Mouse (Mus musculus) spleen, adult 2 months (tissue): ENCODE results near the gene Fgfr2. TPM values are rescaled to one million over a fixed set of nuclear protein-coding genes. Genes with fewer than 3 reads are reported as not detected.

Experiments used
- DNase-seq, 2 experiments: peaks; one replicate each; pipeline versions ENCODE4 v3.0.0 to v3.0.0-alpha.2; 2012 to 2021; ENCODE audit warnings: low spot score in 2 of 2, low read depth in 1 of 2
- H3K27ac ChIP-seq: fragments of 200-500 bp; 2 replicates; pipeline ENCODE4 v1.5.1; 2012; ENCODE audit warnings: low read length, inconsistent platforms; ENCODE audit not compliant: insufficient read depth
- H3K27me3 ChIP-seq: fragments of 200-500 bp; 2 replicates; pipeline ENCODE4 v1.6.1; 2012; ENCODE audit warnings: mild to moderate bottlenecking, moderate library complexity, low read length, inconsistent platforms; ENCODE audit not compliant: control insufficient read depth, insufficient read depth
- H3K36me3 ChIP-seq: fragments of 200-500 bp; 2 replicates; pipeline ENCODE4 v1.6.1; 2012; ENCODE audit warnings: mild to moderate bottlenecking, low read length, inconsistent platforms; ENCODE audit not compliant: control insufficient read depth, insufficient read depth
- H3K4me1 ChIP-seq: fragments of 200-500 bp; 2 replicates; pipeline ENCODE4 v1.6.1; 2011; ENCODE audit warnings: inconsistent platforms; ENCODE audit not compliant: control insufficient read depth, insufficient read depth, insufficient read length
- H3K4me3 ChIP-seq: fragments of 200-500 bp; 2 replicates; pipeline ENCODE4 v1.5.1; 2011; ENCODE audit warnings: mild to moderate bottlenecking, inconsistent platforms; ENCODE audit not compliant: insufficient read depth, insufficient read length; ENCODE audit errors: extremely low read depth
- CTCF ChIP-seq: fragments of 200-500 bp; IDR thresholded peaks from 2 replicates; pipeline ENCODE4 v1.5.1; 2011; ENCODE audit warnings: mild to moderate bottlenecking, inconsistent platforms; ENCODE audit not compliant: insufficient read depth, insufficient read length, insufficient replicate concordance; ENCODE audit errors: extremely low read depth
- POLR2A ChIP-seq: fragments of 200-500 bp; IDR thresholded peaks from 2 replicates; pipeline ENCODE4 v1.6.1; 2011; ENCODE audit warnings: low read depth, low read length, inconsistent platforms
- WGBS: fragments of 180-500 bp; shearing (Covaris S2); methylation state at CpG from one replicate; pipeline ENCODE4 v1.1.7; 2018; 5-methylcytosine and 5-hydroxymethylcytosine counted together
- polyA plus RNA-seq: library from polyadenylated mRNA; depleted of rRNA; stranded (reverse); fragments of >200 nt; gene quantifications from 2 replicates; pipeline ENCODE4 v1.2.3, GENCODE M21; 2012

Fgfr2 gene
- polyA plus RNA-seq, 1 experiment = 1.6 TPM

DNA sequence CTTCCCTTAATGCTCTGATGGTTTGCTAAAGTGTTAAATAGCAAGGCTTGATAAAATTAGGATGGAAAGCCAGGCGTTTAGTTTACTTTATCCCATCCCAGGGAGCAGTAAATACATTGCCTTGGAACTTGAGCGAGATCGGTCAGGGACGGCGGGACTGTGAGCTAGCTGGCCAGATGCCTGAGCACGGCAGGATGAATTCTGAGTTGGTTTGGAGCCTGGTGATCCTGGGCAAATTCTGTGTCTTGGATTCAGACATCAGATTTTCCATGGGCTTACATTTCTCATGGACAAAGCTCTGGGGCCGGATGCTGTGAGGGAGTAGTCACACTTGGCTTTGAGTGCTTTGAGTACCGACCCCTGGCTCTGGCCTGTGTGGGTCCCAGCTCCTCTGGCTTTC is 2182.4 kb downstream of the Fgfr2 start:
- DNase-seq = no peak
- peaks cover 16% of the 10 kb centered on the region for H3K27me3 ChIP-seq
- WGBS = 91% methylated on average over 8 of the region's 8 CpGs
- no peaks in the 10 kb centered on the region for H3K36me3 ChIP-seq
- no peak overlapping the region for H3K4me3 ChIP-seq
- no peak for TF ChIP-seq CTCF
- TF ChIP-seq POLR2A = no peak
- H3K27ac ChIP-seq = no peak overlapping the region
- H3K4me1 ChIP-seq = peaks cover 9% of the 10 kb centered on the region; the same call in 1 of the 2 replicates

DNA sequence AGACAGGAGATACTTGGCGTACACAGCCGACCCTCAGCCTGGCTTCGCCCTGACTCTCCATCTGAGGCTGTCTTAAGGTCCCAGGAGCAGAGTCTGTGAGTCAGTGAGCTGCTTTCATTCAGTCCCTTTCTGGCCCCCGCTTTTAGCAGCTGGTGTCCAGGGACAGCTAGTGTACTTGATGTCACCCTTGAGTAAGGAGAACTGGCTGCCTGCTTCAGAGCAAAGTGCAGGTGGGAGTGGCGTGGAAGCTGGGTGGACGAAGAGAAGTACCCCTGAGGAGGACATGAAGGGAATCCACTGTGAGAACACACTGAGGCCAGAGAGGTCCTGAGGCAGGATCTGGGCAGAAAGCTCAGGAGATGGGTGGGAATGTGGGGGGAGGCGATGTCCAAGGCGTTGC is 2184.3 kb downstream of the Fgfr2 start:
- H3K27ac ChIP-seq = no peak overlapping the region
- H3K27me3 ChIP-seq = peaks cover 17% of the 10 kb centered on the region
- peaks cover 9% of the 10 kb centered on the region; the same call in 1 of the 2 replicates for H3K4me1 ChIP-seq
- DNase-seq = no peak
- TF ChIP-seq POLR2A (no peak), CTCF (no peak)
- no peak overlapping the region for H3K4me3 ChIP-seq
- WGBS = 89% methylated on average over 8 of the region's 8 CpGs
- no peaks in the 10 kb centered on the region for H3K36me3 ChIP-seq

DNA sequence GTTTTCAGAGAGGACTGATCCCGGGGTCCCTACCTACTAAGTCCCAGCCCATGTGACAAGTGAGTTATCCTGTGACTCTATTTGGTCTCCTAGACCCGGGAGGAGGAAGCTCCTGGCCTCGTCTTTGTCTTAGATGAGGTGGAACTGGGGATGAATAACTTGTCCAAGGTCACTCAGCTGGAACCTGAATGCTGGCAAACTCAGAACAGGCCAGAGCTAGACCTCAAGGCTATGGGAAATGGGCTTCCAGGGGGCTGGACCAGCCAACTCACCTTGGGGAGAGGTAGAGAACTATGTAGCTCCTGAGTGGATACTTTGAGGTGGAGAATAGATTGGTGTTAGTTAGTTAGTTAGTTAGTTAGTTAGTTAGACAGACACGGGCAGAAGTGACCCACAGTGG is 2185.1 kb downstream of the Fgfr2 start:
- Histone ChIP-seq H3K4me1 (peaks cover 9% of the 10 kb centered on the region; the same call in 1 of the 2 replicates), H3K27ac (no peak overlapping the region), H3K36me3 (no peaks in the 10 kb centered on the region), H3K4me3 (no peak overlapping the region), H3K27me3 (peaks cover 17% of the 10 kb centered on the region)
- no peak for DNase-seq
- TF ChIP-seq POLR2A (no peak), CTCF (no peak)
- WGBS = 17% methylated on average over 4 of the region's 4 CpGs

DNA sequence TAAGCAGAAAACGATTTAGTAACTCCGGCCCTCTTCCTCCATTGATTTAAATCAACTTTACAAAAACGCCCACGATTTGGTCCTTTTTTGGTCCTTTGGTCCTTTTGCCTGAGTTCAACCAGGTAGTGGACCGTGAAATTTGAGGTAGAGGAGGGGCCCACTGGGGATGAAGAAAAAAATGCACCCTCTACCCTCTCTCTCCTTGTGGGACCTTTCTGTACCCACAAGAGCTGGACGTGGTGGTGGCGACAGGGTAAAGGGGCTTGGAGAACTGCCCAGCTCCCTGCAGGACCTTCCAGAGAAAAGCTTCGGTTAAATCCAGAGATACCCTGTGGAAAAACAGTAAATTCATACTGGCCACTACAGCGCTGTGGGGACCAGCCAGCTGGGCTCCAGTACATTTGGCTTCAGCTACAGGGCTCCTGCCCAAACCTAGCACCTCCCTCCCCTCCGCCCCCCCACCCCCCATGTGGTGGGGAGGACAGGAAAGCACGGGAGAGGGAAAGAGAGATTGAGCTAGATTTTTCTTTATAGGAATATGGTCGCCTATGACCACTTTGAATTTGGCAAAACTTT is 2185.8 kb downstream of the Fgfr2 start:
- Histone ChIP-seq H3K27ac (no peak overlapping the region), H3K4me1 (peaks cover 9% of the 10 kb centered on the region; the same call in 1 of the 2 replicates), H3K36me3 (no peaks in the 10 kb centered on the region), H3K27me3 (peaks cover 17% of the 10 kb centered on the region), H3K4me3 (no peak overlapping the region; the same call in 1 of the 2 replicates)
- DNase-seq = no peak
- TF ChIP-seq CTCF (no peak), POLR2A (no peak)
- WGBS = 29% methylated on average over 12 of the region's 12 CpGs

DNA sequence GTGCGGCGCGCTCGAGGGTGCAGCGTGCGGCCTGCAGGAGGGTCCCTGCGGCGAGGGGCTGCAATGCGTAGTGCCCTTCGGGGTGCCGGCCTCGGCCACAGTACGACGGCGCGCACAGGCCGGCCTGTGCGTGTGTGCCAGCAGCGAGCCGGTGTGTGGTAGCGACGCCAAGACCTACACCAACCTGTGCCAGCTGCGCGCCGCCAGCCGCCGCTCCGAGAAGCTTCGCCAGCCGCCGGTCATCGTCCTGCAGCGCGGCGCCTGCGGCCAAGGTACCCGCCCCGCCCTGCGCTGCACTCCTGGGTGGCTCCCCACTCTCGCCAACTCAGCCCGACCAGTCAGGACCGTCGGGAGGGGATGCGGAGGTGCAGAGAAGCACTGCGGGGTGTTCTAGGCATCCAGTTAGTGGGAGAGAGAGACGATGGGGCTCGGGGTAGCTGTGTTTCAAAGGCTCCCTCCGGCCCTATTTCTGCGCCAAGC is 2186.6 kb downstream of the Fgfr2 start:
- H3K27me3 ChIP-seq = peaks cover 17% of the 10 kb centered on the region
- peaks cover 9% of the 10 kb centered on the region; the same call in 1 of the 2 replicates for H3K4me1 ChIP-seq
- 2% methylated on average over 45 of the region's 49 CpGs for WGBS
- H3K36me3 ChIP-seq = no peaks in the 10 kb centered on the region
- no peak for DNase-seq
- H3K27ac ChIP-seq = no peak overlapping the region; the same call in 1 of the 2 replicates
- no peak for TF ChIP-seq POLR2A
- TF ChIP-seq CTCF = no peak
- peak overlapping the region; percentile 45; the same call in 1 of the 2 replicates for H3K4me3 ChIP-seq

DNA sequence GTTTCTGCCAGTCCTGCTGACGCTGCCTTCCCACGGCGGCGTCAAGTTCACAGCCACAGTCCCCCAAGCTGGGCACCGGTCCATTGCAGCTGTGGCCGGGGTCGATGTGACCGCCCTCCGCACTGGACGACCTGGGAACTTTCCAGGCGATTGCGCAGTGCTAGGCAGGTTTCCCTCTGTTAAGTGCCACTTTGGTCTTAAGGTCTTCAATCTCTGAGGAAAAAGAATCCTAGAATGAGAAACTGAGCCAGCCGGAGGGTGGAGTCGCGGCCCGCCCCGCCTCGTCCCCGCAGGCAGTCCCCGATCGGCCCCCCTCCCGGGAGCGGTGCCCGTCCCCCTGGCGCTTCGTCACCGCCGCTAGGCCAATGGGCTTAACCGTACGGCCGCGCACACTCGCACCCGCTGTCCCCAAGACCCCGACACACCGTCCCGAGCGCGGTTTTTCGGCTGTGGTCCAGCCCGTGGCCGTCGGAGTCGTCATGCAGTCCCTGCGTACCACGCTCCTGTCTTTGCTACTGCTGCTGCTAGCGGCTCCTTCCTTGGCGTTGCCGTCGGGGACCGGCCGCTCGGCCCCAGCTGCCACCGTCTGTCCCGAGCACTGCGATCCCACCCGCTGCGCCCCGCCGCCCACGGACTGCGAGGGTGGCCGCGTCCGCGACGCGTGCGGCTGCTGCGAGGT is 2187.2 kb downstream of the Fgfr2 start, which contains the start of gene Htra1:
Htra1 (plus strand) TSS at position 319 of the 679 bp plus-strand sequence.
- 2% methylated on average over 70 of the region's 70 CpGs for WGBS
- peak in 1 of 2 experiments; percentile 25 for DNase-seq
- H3K27me3 ChIP-seq = peaks cover 17% of the 10 kb centered on the region
- peaks cover 9% of the 10 kb centered on the region; the same call in 1 of the 2 replicates for H3K4me1 ChIP-seq
- TF ChIP-seq CTCF (no peak), POLR2A (no peak)
- peak within 1 kb of the TSS; percentile 45 for H3K4me3 ChIP-seq
- H3K27ac ChIP-seq = no peak within 1 kb of the TSS; the same call in 1 of the 2 replicates
- no peaks in the 10 kb centered on the region for H3K36me3 ChIP-seq
